Mouse (Mus musculus): ENCODE measurements around the gene Gm3646.

The Gm3646 gene

DNA sequence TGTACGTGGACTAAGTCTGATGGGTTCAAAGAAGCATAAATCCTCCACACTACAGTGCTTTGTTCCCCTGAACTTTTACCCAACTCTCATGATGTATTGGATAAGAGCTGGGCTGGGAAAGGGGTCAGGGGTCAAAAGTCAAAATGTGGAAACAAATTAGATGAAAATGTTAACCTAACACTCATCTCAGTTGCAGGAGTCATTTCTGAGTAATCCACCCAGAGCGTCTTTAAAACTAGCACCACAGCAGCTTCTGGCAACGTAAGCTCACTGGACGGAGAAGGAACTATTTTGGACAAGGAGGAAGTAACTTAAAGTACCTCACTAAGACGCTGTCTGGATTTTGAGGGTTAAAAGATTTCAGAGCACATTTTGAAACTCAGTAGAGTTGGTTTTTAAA lies 20.5 kb downstream of the Gm3646 start:
- in situ Hi-C loops (cut with MboI, MseI): loop anchor here in 1 of 2 experiments (5.0 kb wide), 1 partner anchor 478 kb away; no protein-coding TSS in a partner anchor

DNA sequence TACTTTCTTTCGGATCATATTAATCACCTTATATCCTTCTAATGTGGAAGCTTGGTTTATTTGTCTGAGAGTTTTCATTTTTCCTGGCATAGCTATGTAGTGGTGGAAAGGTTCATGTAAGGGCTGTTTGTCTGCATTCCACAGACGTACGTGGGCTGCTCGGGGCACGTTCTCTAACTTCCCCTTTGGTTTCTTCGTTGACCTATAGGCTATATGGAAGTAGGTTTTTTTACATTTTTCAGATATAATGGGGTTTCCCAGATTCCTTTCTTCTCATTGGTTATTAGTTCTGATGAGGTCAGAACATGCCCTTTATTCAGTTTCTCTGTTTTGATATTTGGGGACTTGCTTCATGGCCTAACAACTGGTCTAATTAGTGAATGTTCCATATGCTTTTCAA lies 23.3 kb downstream of the Gm3646 start:
- in situ Hi-C loops (cut with MboI, MseI): no loop called here

DNA sequence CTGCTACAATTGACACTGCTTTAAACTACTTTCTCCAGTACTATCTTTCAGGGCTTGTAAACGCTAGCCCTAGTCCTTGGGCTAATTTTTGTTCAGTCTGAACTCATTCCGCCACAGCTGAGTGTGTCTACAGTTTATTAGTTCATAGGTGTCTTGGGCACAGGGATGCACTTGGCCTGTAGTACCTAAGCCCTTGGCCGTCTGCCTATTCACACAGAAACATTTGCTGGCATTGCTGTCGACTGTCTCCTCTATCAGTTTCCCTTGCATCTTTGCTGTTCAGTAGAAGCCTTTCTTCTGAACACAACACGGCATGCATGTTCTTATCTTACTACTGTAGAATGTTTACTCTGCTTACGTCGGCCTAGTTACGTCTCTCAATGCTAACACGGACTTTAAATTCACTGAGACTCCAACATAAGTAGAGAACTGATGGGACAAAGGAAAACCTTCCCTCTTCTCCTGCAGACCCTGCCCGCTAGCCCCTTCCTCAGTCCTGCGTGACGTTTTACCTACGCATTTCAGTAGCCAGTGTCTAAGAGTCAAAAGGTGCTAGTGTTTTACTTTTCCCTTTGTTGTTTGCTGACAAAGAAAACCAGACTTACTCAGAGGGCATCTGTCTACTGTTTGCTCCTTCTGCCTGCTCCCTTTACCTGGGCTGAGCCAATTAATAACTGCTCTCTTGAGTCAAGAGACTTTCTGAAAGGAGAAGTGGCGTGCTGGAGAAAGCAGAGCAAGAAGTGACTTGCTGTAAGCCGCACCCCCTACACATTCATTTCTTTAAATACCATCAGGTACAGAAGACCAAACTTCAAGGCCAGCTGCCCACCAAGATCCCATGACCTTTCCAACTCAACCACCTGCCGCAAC lies 25.8 kb downstream of the Gm3646 start:
- in situ Hi-C loops (cut with MboI, MseI): no loop called here

DNA sequence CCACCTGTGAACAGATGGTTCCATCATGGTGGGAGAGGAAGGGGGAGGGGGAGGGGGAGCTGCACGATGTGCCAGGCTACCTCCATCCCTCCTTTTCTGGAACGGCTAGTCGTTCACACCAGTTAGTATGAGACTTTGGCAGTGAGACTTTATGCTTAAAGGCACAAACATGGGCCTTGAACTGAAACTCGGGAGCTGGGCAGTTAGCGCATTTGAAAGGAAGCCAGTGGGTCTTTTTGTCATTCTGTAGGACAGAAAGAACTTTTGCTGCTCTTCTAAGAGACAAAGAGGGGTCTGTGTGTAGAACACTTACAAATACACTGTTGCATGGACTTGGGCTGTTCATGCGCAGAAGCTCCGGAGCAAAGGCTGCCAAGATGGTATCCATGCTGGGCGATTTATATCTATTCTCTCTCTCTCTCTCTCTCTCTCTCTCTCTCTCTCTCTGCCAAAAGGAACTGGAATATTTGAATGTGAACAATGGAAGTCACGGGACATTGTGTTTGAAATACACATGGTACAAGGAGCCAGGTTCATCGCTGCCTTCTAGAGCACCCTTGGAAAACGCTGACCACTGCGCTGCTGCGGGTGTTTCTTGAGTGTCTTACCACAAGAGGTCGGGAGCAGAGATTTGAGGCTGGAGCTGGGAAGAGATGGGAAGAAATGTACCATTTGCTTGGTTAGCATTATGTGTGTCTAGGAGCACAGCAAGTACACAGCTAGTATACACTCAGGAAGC lies 31.0 kb downstream of the Gm3646 start:
- in situ Hi-C loops (cut with MboI, MseI): no loop called here

DNA sequence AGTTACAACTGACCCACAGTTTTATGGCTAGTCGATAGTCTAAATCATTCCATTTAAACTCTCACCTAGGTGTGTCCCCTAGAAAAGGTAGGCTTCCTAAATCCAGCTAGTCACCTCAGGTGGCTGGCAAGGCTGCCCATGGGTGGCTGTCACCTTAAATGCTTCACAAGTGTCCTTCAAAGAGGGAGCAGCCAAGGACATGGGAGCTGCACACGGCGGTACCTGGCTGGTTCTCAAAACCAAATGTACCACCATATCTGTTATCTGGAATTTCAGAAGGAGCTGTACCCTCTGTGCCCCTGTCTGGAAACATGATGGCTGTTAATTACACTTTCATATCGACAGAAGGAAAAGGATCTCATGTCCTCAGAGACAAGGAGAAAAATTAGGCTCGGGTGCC lies 31.6 kb downstream of the Gm3646 start:
- in situ Hi-C loops (cut with MboI, MseI): no loop called here

DNA sequence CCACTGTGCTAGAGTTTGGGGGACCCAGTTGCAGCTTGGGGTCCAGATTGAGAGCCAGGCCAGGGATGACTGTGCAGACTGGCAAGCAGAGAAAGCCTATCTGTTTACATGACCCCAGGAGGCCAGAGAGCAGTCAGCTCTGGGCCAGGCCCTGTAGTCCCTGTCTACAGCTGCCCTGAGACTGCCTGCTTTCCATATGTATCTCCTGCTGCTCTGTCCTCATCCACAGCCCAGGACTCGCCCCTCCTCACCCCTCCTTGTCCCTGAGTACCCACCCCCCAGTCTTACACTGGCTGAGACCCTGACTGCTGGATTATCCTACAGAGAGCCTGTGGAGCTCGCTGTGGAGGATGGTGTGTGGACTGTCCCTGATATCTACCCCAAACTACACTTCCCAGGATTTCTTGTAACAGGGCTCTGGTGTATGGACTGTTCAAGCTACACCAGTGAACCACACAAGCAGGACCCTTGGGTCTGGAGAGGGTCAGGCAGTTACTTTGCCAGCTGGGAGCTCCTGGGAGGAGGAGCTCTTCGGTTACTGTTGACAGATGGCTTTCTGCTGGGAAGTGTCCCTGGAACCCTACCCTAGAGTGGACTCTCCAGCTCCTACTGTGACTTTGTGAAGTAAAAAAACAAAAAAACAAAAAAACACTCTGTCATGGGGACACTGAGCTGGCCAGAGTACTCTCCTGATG lies 32.6 kb downstream of the Gm3646 start:
- in situ Hi-C loops (cut with MboI, MseI): no loop called here

DNA sequence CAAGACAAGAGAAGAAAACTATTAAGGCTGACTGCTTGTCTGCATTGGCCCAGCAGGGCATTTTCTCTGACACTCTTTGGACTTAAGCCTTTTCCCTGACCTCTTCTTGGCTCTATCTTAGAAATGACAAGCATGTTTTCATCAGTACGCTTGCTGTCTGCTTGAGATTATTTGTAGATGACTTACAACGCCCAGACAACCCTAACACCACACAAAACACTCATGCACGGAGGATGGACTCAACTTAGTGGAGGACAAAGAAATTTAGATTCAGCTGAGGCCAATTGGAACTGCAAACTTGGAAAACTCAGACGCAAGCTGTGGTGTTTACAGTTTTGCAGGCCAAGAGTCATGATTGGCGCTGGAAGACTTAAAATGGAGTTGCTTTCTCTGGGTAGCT lies 34.7 kb downstream of the Gm3646 start:
- in situ Hi-C loops (cut with MboI, MseI): no loop called here

DNA sequence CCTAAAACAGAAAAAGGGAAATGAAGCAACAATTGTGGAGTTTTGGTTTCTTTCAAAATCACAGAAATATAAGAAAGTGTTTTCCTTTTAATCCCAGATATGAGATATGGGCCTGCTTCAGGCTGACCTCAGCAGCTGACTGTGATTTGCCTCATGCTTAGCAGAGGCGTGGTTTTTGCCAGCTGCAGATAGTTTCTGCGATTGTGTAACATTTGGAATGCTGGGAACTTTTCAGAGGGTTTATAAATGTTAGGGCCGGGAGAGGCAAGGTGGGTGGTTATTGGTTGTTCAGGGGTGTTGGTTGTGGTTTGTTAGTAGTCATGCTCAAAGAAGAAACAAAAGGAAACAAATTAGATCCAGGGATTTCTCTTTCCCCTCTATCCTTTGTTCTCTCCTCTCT lies 37.1 kb downstream of the Gm3646 start:
- in situ Hi-C loops (cut with MboI, MseI): no loop called here

DNA sequence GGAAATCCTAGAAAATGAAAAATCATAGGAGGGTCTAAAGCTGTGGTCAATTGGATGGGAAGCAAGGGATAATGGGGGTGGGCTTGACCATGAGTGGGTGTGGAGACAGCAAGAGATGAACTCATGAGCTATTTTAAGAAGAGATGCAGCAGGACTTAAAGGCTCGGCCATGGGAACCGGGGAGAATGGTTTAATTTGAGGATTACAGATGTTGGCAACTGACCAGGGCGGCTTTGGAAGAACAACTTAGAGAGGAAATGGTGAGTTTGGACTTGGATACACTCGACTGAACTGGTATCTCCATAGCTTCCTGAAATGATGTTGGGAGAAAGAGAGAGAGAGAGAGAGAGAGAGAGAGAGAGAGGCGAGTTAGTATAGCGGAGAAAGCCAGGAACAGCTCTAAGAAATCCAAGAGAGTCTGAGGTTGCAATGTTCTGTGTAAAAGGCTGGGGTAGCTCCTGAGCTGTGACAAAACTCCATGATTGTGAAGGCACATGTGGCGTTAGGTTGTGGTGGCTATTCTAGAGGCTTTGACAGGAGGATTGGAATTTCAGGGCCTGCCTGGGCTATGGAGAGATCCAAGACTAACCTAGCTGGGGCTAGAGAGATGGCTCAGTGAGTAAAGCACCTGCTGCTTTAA lies 39.2 kb downstream of the Gm3646 start:
- in situ Hi-C loops (cut with MboI, MseI): no loop called here

DNA sequence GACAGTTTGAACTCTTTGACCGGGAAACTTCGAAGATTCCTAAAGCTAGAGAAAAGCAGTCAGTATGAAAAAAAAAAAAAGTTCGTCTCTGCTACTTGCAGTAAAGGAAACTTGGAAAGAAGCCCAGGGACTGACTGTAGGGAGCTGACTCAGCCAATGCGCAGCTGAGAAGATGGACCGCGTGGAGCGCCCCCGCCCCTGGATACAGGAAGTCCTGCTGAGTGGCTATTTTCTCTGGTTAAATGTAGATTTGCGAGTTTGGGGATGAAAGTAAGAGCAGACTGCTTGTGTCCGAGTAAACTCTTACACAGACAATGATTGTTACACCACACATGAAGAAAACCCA lies 43.1 kb downstream of the Gm3646 start:
- in situ Hi-C loops (cut with MboI, MseI): no loop called here

DNA sequence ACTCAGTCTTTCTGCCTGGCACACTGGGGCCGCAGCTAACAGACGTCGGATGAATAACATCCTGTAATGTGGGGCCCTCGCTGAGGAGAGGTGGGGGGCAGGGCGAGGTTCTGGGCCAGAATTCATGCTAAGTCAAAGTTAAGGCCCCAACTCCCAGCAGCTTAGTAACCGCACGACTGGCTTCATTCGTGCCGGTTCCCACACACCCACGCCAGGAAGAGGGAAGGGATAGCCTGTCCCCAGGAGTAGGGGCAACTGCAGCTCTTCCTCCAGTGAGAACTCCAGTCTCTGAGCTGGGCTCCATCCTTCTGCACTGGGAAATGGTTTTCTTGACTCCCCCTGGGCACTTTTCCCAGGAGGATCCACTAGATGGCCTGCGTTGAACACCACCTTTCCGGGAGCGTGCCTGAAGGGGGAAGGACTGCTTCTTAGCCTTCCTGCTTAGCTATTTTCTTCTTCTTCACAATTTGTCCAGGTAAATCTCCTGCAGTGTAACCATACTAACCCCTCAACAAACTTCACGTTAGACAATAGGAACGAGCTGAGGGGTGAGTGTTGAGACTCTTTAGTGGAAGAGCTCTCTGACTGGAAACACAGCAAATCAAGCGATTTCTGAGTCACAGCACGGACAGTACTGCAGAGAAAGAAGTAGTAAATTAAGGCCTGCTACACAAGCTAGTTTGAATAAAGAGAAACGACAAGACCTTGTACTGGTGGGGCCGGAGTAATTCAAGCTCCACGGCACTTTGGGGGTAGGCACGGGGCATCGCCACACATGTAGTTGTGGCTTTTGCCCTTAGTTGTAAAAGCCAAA lies 43.7 kb downstream of the Gm3646 start:
- in situ Hi-C loops (cut with MboI, MseI): no loop called here

DNA sequence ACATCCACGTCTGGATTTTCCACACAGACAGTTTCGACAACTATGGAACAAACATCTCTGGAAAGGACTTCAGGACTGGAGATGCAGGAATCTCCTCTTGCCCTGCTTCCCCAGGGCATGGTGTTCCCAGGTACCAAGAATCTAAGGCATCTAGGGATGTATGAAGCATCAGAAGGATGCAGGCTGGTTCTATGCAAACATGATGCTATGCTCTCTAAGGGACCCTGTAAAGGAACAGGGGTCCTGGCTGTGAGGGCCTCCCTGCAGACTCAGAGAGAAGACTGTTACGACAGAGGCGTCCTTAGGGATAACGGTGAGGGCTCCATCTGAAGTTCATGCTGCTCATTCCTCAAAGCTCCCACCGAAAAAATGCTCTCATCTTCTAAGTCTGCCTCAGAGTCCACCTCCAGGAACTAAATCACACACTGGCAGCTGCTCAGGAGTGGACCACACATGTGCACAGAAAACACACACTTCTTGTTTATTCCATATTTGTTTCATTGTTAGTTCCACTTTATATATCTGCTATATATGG lies 44.9 kb downstream of the Gm3646 start:
- in situ Hi-C loops (cut with MboI, MseI): no loop called here

DNA sequence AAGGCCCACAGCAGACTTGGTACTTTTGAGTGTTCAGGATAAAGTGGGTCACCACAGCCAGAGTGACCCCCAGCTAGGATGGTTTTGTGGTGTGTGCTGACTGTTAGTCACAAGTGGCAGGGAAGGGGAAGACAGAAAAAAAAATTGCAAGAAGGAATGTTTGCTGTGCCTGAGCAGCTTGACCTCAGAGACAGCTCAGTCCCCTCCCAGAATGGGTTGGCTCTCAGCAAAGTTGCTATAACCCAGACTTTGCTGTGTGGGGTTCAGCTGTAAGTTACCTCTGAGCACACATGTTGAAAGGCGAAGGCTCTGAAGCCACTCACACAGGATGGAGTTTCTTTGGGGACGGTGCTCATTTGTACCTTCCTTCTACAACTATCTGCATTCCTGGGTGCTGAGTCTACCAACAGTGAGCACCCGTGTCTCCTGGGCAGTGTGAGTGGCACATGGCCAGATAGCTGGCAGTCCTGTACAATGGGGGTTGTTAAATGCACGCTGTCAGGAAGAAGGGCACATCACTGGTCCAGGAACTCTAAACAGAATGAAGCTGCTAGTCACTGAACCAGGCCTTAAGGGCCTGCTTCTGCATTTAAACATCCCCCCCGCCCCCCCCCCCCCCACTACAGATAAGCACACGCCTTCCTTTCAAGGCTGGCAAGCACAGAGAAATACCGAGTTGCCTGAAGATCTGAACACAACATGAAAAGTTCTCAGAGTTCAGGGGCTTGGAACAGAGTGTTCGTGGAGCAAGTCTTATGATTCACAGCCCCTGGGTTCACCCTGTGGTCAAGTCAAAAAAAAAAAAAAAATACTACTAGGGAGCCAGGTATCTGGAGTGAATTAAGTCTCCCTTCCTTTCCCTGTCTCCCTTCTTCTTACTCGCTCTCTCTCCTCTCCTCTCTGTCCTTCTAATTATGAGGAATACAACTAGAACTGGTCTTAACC lies 45.6 kb downstream of the Gm3646 start:
- in situ Hi-C loops (cut with MboI, MseI): no loop called here

DNA sequence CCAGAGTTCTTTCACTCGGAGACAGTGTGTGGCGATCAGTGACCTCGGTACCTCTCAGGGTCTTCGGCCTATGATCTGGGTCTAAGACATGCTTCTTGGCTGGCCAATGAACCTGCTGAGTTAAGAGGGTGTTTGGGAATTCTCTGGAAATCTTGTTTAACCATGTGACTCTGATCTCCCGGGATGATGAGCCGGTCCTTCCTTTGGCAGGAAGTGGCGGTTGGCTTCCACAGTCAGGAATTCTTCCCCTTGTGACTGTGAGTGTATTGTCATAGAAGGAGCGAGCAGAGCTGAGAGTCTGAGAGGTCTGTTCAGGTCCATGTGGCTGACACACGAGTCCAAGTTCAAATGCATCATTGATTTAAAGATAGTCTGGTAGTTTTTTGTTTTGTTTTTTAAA lies 46.9 kb downstream of the Gm3646 start:
- in situ Hi-C loops (cut with MboI, MseI): no loop called here

DNA sequence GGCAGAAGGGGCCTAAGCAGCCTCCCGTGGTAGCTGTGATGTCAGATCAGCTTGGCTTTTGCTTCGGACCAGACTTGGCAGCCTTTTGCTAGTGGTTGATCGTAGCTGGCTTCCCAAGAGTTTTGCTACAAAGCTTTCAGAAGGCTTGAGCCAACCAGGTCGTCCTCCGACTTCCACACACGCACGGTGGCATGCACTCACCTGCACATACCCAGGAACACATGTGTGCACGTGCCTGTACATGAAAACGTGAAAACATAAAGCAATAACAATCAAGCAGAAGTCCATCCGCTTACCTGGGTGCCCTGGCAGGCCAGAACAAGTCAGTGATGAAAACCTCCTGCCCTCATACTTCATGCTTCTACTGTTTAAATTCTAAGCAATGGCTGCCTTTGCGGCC lies 48.2 kb downstream of the Gm3646 start:
- in situ Hi-C loops (cut with MboI, MseI): no loop called here

DNA sequence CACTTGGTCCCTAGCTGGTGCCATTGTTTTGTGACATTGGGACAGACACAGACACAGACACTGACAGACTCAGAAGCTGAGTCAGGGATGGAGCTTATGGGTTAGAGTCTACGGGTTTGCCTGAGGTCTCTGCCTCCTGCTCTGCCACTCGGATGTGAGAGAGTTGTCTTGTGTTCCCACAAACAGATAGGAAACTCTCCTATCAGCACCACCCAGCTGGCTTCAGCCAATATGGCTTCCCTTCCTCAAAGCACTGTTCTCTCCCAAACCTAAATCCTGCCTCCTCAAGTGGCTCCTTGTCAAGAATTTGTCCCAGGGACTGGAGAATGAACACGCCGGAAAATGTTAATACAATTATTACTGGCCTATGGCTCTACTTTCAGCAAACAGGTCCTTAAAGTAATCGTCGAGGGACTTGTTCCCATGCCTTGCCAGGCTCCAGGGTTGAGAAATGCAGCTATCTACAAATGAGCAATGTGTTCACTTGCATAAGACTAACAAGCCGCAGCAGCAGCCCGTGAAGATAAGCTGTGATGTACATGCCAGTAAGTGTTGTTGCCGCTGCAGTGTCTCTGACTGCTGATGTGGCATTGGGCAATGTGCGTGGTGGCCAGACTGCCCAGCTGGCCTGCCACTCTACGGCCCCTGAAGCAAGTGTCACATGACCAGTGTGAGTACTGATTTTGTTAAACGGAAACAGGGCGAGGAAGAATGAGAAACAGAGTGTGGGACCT lies 50.7 kb downstream of the Gm3646 start:
- in situ Hi-C loops (cut with MboI, MseI): no loop called here

Measured in T-helper 17 cell (primary cell).